ENCODE assay signal across 27 mouse cellular contexts in genomic region chrX:159515599-159515998, GRCm38 (mm10). TPM values are rescaled to one million over a fixed set of nuclear protein-coding genes. Genes with fewer than 3 reads are reported as not detected.
DNase-seq lines count a peak whose midpoint lies in the region; ATAC-seq and TF ChIP-seq lines count a peak whose summit lies in the region.
"Had no signal": no experiment of that assay in that cellular context is flagged by ENCODE, and none has a peak within 500 bp of the region (broad histone marks: within the 10 kb centered on the region; RNA-seq: fewer than 3 reads in every experiment).

No protein-coding gene starts in this region.

- no peak for TF ChIP-seq CTCF in kidney, adult 2 months (conservative IDR thresholded peaks at IDR 0.05; ENCODE audit: insufficient read depth, insufficient read length, low read depth, low read length)

- H3K27me3 ChIP-seq in kidney, adult 2 months (replicated peaks; ENCODE audit: control insufficient read depth, insufficient read depth, low read length), result no peaks in the 10 kb centered on the region
- H3K27me3 ChIP-seq: CH12.LX; embryonic facial prominence, embryonic 15.5 days; Patski had no signal

- TF ChIP-seq POLR2A in kidney, adult 2 months (IDR thresholded peaks at IDR 0.05; ENCODE audit: low read depth, low read length), result no peak

- WGBS in kidney, adult 2 months, result 74% methylated on average over 6 of the region's 6 CpGs

- H3K27ac ChIP-seq in kidney, adult 2 months (ENCODE audit: insufficient read depth, low read depth, low read length), result no peak overlapping the region
- H3K27ac ChIP-seq: embryonic facial prominence, embryonic 13.5 days; embryonic facial prominence, embryonic 15.5 days; forebrain, embryonic 10.5 days; forebrain, embryonic 12.5 days had no signal

- peak; percentile 2 for DNase-seq in kidney, adult 2 months
- no peak for DNase-seq in kidney, postnatal 10 days
- DNase-seq in CD4-positive, CD25-positive, alpha-beta regulatory T cell, adult 2 months (ENCODE audit: low read depth, low spot score), result peak; percentile 31
- DNase-seq in layer of hippocampus, postnatal 25 days (ENCODE audit: extremely low spot score in 1 of 2, low spot score in 1 of 2), result no peak
- no peak for DNase-seq in right cerebral cortex, adult 18-20 months
- DNase-seq: adrenal gland, adult 2 months; adrenal gland, postnatal 10 days; adrenal gland, postnatal 25 days; B cell, adult 2 months; cerebellum, adult 11 months; cerebellum, adult 18-20 months; cerebellum, adult 8-10 months; cerebellum, adult 9-11 months; cerebellum, postnatal 14 days; cerebellum, postnatal 36 days; embryo, embryonic 11 days had no signal

- no peaks in the 10 kb centered on the region for H3K36me3 ChIP-seq in kidney, adult 2 months (ENCODE audit: control insufficient read depth, insufficient read depth, low read length)
- H3K36me3 ChIP-seq: embryonic facial prominence, embryonic 13.5 days; embryonic facial prominence, embryonic 15.5 days; forebrain, embryonic 10.5 days; forebrain, embryonic 12.5 days; G1E had no signal

- no peaks in the 10 kb centered on the region for H3K4me1 ChIP-seq in kidney, adult 2 months (ENCODE audit: control insufficient read depth, insufficient read depth, low read length)
- H3K4me1 ChIP-seq: embryonic facial prominence, embryonic 13.5 days; embryonic facial prominence, embryonic 15.5 days; forebrain, embryonic 10.5 days; forebrain, embryonic 12.5 days had no signal

- no peak overlapping the region for H3K4me3 ChIP-seq in kidney, adult 2 months (ENCODE audit: insufficient read depth, low read depth, low read length)
- H3K4me3 ChIP-seq: embryonic facial prominence, embryonic 13.5 days; embryonic facial prominence, embryonic 15.5 days; erythroblast, embryonic 14.5 days; forebrain, embryonic 10.5 days; forebrain, embryonic 12.5 days had no signal

- ATAC-seq in activated CD4-positive, CD25-positive, alpha-beta regulatory T cell, adult 4 months, result peak; percentile 61
- ATAC-seq: forebrain, embryonic 14.5 days; forebrain, embryonic 16.5 days; Patski had no signal

RNA-seq across cellular contexts. Expression of gene Bclaf3, which starts 10.9 kb away (rescaled TPM):
- polyA plus RNA-seq in kidney, adult 2 months (2012; rRNA removed), result 1.4 and 1.9 TPM in 2 replicates
- 10 to 100 TPM; 40.8 to 41.3 TPM for polyA plus RNA-seq in activated CD4-positive, CD25-positive, alpha-beta regulatory T cell, adult 4 months (2017; shearing (Covaris generic))
- total RNA-seq in layer of hippocampus, postnatal 25 days (2021), result 1 to 10 TPM; 6.8 to 8.1 TPM

Comparison
In these comparisons a context has a peak if more than half of its experiments do, and no peak if none do; other contexts are left out.
1. DNase-seq: peak in kidney, adult 2 months (single experiment) and CD4-positive, CD25-positive, alpha-beta regulatory T cell, adult 2 months (single experiment); none in kidney, postnatal 10 days (single experiment), layer of hippocampus, postnatal 25 days (0 of 2) and right cerebral cortex, adult 18-20 months (single experiment).
2. RNA of gene Bclaf3, which starts 10.9 kb away (polyA plus RNA-seq): 40.8 to 41.3 TPM in activated CD4-positive, CD25-positive, alpha-beta regulatory T cell, adult 4 months; 1.4 to 1.9 TPM in kidney, adult 2 months; every median in the first group is over 10 times any median in the second.